Mouse (Mus musculus) thymus, postnatal 0 days (tissue): ENCODE data around the gene Rexo5. TPM values are rescaled to one million over a fixed set of nuclear protein-coding genes. Genes with fewer than 3 reads are reported as not detected.

Source experiments
- DNase-seq: peaks from one replicate; pipeline ENCODE4 v3.0.0-alpha.2; 2015; ENCODE audit warnings: low spot score
- polyA plus RNA-seq: library from polyadenylated mRNA; unstranded; fragments of >200 nt; fragmentation: Nextera tagmentation; extraction: Ambion mirVana; gene quantifications from 2 replicates; pipeline ENCODE4 v1.2.1, GENCODE M21; 2015

The Rexo5 gene
- polyA plus RNA-seq, 1 experiment from 2014 or later = 12.8 TPM

DNA sequence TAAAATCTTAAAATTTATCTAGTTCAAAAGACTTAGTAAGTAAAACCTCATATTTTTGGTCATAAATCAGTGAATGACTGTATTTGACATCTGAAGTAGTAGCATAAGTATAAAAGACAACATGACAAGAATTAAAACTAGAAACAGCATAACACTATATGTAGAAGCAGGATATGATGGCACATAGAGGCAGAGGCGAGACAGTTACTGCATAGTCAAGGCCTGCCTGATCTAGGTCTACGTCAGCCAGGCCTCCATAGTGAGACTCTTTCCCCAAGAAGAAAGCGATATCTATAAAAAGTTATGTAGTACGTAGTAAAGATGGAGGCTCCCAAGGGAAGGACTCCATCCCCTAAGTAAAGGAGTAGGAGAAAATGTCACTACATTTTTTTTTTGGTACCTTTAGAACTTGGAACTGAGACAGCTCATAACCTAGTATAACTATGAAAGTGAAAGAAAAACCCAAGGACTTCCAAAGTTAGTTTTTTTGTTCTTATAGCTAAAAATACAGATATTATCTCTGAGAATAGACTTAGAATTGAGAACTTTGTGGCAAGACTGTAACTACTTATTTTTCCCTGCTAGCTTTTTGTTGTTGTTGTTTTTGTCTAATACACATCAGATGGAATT lies 48.1 kb downstream of the Rexo5 start:
- DNase-seq = no peak

- no peak for DNase-seq
These were observed 51.7 kb downstream of the Rexo5 start for GRCm38 (mm10) chr7:119845541-119845940.

GRCm38 (mm10) chr7:119847396-119847795 lies 53.6 kb downstream of the Rexo5 start:
- DNase-seq = no peak

DNA sequence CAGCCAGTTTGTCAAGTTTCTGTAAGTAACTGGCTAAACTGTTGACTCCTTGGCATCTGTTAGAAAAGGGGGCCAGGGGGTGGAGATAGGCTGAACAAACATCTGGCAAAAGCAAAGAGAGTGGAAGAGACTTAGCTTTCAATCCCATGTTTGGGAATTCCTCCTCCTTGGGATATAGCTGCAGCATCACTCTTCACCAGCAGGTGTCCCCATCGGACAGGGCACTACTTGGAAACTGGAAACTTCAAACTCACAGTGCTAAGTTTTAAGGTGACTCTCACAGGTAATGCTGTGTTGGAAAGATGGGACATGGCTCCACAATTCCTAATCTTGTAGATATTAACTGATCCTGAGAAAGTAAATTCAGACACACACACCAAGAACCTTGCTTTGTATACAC lies 55.3 kb downstream of the Rexo5 start:
- peak; percentile 24 for DNase-seq

DNA sequence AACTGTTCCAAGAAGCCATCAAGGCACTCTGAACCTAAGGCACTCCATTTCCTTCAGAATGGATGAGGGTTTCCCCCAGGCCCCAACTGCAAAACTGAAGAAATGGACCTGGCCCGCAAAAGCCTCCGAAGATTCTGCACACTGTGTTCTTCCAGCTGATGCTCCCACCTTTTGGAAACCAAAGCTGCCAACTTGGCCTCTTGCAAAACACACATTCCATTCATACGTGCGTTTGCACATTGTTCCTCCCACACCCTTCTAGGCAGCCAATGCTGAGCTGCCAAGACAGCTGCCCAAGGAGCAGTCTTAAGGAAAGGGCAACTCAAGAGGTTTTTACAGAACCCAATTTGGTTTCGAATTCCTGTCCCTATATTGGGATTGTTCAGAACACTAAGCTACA lies 56.9 kb downstream of the Rexo5 start:
- no peak for DNase-seq

DNA sequence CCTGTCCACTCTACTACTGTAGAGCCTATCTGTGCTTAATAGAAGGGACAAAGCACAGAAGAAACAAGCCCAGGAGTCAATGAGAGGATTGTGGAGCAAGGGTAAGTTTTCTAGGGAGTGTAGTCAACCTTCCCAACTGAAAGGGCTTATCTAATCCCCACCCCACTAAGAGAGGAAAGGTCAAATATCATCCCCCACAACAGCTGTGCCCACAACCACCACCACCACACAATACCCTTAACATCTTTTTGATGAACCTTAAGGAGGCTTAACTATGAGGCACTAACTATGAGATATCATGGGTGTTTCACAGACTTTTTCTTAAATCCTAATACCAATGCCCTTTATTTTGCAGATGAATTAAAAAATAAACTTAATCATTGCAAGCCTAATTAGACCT lies 58.7 kb downstream of the Rexo5 start:
- no peak for DNase-seq

- no peak for DNase-seq
These were observed 59.4 kb downstream of the Rexo5 start for GRCm38 (mm10) chr7:119853186-119853585.

GRCm38 (mm10) chr7:119854362-119854761 lies 60.6 kb downstream of the Rexo5 start:
- no peak for DNase-seq

- no peak for DNase-seq
These were observed 61.2 kb downstream of the Rexo5 start for GRCm38 (mm10) chr7:119855031-119855430.

- peak; percentile 4 for DNase-seq
These were observed 65.7 kb downstream of the Rexo5 start for GRCm38 (mm10) chr7:119859476-119859875.

DNA sequence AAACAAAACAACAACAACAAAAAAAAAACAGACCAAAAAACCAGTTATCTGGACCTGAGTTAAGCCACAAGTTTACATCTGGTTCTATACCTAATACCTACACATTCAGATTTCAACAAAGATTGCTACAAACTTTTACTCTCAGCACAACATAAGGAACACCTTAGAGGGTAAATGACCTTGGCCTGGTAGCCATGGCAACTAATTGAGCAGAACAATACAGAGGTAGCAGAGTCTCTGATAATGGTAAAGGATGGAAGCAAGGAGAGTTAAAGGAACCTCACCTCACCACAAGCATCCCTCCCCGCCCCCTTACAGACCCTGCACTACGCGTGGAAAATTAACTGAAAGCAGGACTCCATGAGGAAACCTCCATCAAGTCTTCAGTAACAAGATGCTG lies 66.3 kb downstream of the Rexo5 start:
- DNase-seq = no peak

DNA sequence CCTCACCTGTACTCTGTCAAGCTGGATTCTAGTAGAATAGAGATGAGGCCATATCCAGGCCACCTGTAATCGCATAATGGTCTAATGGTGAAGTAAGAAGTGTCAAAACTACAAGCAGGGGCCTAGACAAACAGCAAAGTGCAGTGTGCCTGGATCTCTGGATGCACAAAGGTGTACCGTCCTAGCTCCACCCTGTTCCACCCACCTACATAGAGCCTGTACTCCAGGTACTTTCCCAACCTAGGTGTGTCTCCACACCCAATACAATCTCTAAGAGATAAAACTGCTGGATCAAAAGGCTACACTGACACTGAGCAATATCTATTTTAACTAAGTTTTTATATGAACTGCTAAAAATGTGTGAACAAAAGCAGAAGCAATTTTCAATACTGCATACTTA lies 66.7 kb downstream of the Rexo5 start:
- no peak for DNase-seq

DNA sequence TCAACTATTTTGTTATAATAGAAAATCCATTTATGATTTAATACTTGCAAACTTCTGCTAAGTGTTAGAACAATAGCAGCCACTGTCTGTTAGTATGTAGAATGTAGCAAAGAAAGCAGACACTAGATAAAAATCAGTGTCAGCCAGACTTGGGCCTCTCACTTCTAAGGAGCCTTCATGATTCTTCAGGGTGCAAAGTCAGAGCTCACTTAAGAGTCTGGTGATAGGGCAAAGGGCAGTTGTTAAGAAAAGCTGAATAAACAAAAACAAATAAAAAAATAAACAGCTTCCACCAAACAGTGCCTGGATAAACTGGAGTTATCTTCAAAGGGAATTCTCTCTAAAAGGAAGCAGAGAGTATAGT lies 67.1 kb downstream of the Rexo5 start:
- DNase-seq = no peak

- DNase-seq = peak; percentile 56
These were observed 67.7 kb downstream of the Rexo5 start for GRCm38 (mm10) chr7:119861335-119862091.

GRCm38 (mm10) chr7:119862167-119862566 lies 68.4 kb downstream of the Rexo5 start:
- no peak for DNase-seq

DNA sequence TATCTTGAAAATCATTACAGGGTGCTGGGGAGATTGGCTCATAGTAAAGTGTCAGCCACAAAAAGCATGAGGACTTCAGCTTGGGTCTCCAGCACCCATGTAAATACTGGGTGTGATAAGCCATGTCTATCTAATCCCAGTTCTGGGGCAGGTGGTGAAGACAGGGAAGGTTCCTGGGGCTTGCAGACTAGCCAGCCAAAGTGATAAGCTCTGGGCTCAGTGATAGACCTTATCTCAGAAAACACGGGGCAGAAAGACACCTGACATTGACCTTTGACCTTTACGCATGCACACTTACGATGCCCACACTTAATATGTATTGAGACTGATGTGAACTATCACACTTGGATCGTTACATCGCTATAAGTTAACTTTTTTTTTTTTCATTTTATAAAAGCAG lies 70.7 kb downstream of the Rexo5 start:
- DNase-seq = no peak

- no peak for DNase-seq
These were observed 72.3 kb downstream of the Rexo5 start for GRCm38 (mm10) chr7:119866136-119866535.

GRCm38 (mm10) chr7:119872204-119872603 lies 78.4 kb downstream of the Rexo5 start:
- DNase-seq = no peak

- no peak for DNase-seq
These were observed 79.2 kb downstream of the Rexo5 start for GRCm38 (mm10) chr7:119873050-119873449.

GRCm38 (mm10) chr7:119875776-119876440 lies 82.1 kb downstream of the Rexo5 start:
- no peak for DNase-seq

DNA sequence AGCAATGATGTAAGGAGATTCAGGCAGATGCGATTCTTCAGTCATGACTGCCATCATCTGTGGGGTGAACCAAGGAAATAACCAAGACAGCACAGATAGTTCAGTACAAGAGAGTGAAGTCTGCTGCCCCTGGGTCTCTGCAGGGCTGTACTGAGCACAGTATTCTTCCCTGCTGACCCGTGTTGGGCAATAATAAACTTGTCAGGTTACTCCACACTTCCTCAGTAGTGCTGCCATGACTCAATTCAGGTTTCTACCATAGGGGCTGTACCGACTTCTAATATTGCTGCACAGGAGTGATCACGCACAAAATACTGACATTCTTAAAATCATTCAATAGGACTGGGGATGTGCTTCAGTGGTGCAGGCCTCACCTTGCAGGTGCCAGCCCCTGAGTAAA lies 85.4 kb downstream of the Rexo5 start:
- no peak for DNase-seq

- no peak for DNase-seq
These were observed 86.5 kb downstream of the Rexo5 start for GRCm38 (mm10) chr7:119880345-119880744.

- DNase-seq = no peak
These were observed 87.4 kb downstream of the Rexo5 start for GRCm38 (mm10) chr7:119881229-119881628.
